Mouse (Mus musculus) stomach, embryonic 14.5 days (tissue): ENCODE data around the gene Gm20696. TPM values are rescaled to one million over a fixed set of nuclear protein-coding genes. Genes with fewer than 3 reads are reported as not detected.

ENCODE experiments used
- ATAC-seq: fragments of 200-750 bp; cut with Nextera tagmentation; 2 replicates; pipeline ENCODE4 v1.8.0; 2017; ENCODE audit warnings: low read depth, moderate TSS enrichment; ENCODE audit not compliant: insufficient number of reproducible peaks, insufficient read depth, low FRiP score
- H3K27ac ChIP-seq: fragments of 300-500 bp; sonication (generic); 2 replicates; pipeline ENCODE4 v1.5.1; 2014; ENCODE audit warnings: mild to moderate bottlenecking, low read length, moderate library complexity, mixed read lengths
- H3K27me3 ChIP-seq: fragments of 300-500 bp; sonication (generic); 2 replicates; pipeline ENCODE4 v1.6.1; 2014; ENCODE audit warnings: low read length, control low read depth, mixed read lengths; ENCODE audit not compliant: control insufficient read depth, insufficient read depth
- H3K36me3 ChIP-seq: fragments of 300-500 bp; sonication (generic); 2 replicates; pipeline ENCODE4 v1.6.1; 2014; ENCODE audit warnings: mild to moderate bottlenecking, control low read depth, low read length, moderate library complexity, mixed read lengths; ENCODE audit not compliant: control insufficient read depth, insufficient read depth
- H3K4me1 ChIP-seq: fragments of 300-500 bp; sonication (generic); 2 replicates; pipeline ENCODE4 v1.6.1; 2014; ENCODE audit warnings: low read length, control low read depth, mixed read lengths; ENCODE audit not compliant: control insufficient read depth, insufficient read depth
- H3K4me2 ChIP-seq: fragments of 300-500 bp; sonication (generic); replicated peaks from 2 replicates; pipeline ENCODE4 v1.6.1; 2014; ENCODE audit warnings: low read depth, low read length, control low read depth
- H3K4me3 ChIP-seq: fragments of 300-500 bp; sonication (generic); 2 replicates; pipeline ENCODE4 v1.5.1; 2014; ENCODE audit warnings: low read depth, low read length, control low read depth
- H3K9ac ChIP-seq: fragments of 300-500 bp; sonication (generic); replicated peaks from 2 replicates; pipeline ENCODE4 v1.6.1; 2014; ENCODE audit warnings: low read depth, mild to moderate bottlenecking, control low read depth, low read length, moderate library complexity, mixed read lengths
- H3K9me3 ChIP-seq: fragments of 300-500 bp; sonication (generic); 2 replicates; pipeline ENCODE4 v1.6.1; 2016; ENCODE audit warnings: low read depth, low read length, control low read depth; ENCODE audit not compliant: control insufficient read depth
- WGBS: fragments of 180-500 bp; shearing (Covaris S2); extraction: QIAGEN DNeasy Blood & Tissue Kit; methylation state at CpG from one replicate; pipeline ENCODE4 v1.1.7; 2014; 5-methylcytosine and 5-hydroxymethylcytosine counted together
- polyA plus RNA-seq: library from polyadenylated mRNA; unstranded; fragments of >200 nt; fragmentation: Nextera tagmentation; extraction: Ambion mirVana; gene quantifications from 2 replicates; pipeline ENCODE4 v1.2.1, GENCODE M21; 2014

The Gm20696 gene
- polyA plus RNA-seq, 1 experiment from 2014 or later = 7.0 TPM

DNA sequence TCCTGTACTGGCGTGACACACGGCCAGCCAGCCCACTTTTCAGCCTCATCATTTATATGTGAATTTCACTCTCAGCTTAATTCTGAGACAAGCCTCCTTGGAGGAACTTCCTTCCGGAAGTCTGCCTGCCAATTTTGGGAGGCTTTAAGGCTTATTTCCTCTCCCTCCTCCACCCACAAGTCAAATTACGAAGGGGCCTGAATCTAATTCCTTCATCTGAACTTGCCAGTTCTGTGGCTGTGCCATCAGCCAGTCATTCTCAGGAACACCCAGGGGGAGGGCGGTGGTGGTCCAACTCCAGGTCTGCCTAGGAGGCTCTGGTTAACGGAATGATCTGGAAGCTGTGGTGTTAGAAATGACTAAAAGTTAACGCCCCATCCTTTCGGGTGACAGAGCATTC is 65.7 kb downstream of the Gm20696 start:
- Histone ChIP-seq H3K27me3 (no peaks in the 10 kb centered on the region), H3K27ac (no peak overlapping the region), H3K36me3 (no peaks in the 10 kb centered on the region), H3K9ac (no peak overlapping the region), H3K4me1 (no peaks in the 10 kb centered on the region), H3K4me2 (no peak overlapping the region), H3K9me3 (no peaks in the 10 kb centered on the region), H3K4me3 (no peak overlapping the region)
- WGBS = 61% methylated on average over 8 of the region's 8 CpGs
- no peak for ATAC-seq

- ATAC-seq = 0 out of 2 replicates have a peak, but pooled peaks have one; percentile 61
- Histone ChIP-seq H3K27me3 (no peaks in the 10 kb centered on the region), H3K36me3 (no peaks in the 10 kb centered on the region), H3K4me2 (no peak overlapping the region), H3K4me3 (no peak overlapping the region), H3K4me1 (no peaks in the 10 kb centered on the region), H3K9me3 (no peaks in the 10 kb centered on the region), H3K27ac (no peak overlapping the region), H3K9ac (no peak overlapping the region)
- 21% methylated on average over 10 of the region's 10 CpGs for WGBS
These were observed 66.3 kb downstream of the Gm20696 start for GRCm38 (mm10) chr6:99600168-99600793.

GRCm38 (mm10) chr6:99599651-99600050 is 66.9 kb downstream of the Gm20696 start:
- H3K9me3 ChIP-seq = no peaks in the 10 kb centered on the region
- H3K4me1 ChIP-seq = no peaks in the 10 kb centered on the region
- no peak overlapping the region for H3K9ac ChIP-seq
- 36% methylated on average over 8 of the region's 8 CpGs for WGBS
- H3K36me3 ChIP-seq = no peaks in the 10 kb centered on the region
- no peak overlapping the region for H3K27ac ChIP-seq
- H3K4me2 ChIP-seq = no peak overlapping the region
- ATAC-seq = no peak
- no peaks in the 10 kb centered on the region for H3K27me3 ChIP-seq
- H3K4me3 ChIP-seq = no peak overlapping the region

DNA sequence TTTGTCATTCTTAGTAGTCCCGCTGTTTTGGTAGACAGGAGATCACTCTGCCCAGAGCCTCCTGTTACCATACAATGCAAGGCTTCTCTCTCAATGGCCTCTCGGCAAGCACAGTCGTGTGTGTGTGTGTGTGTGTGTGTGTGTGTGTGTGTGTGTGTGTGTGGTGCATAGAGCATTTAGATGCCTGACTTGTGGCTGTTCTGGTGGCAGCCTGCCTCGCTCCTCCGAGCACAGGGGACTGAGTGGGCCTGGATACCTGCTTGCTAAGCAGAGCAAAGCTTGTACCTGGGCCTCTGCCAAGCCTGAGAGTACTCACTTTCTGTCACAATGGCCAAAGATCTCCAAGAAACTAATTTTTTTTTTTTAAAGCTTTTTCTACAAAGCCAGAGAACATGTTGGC is 67.4 kb downstream of the Gm20696 start:
- H3K4me1 ChIP-seq = no peaks in the 10 kb centered on the region
- H3K36me3 ChIP-seq = no peaks in the 10 kb centered on the region
- ATAC-seq = no peak
- H3K27me3 ChIP-seq = no peaks in the 10 kb centered on the region
- no peak overlapping the region for H3K9ac ChIP-seq
- no peak overlapping the region for H3K4me2 ChIP-seq
- H3K4me3 ChIP-seq = no peak overlapping the region
- no peak overlapping the region for H3K27ac ChIP-seq
- no peaks in the 10 kb centered on the region for H3K9me3 ChIP-seq
- WGBS = 54% methylated on average over 5 of the region's 5 CpGs

DNA sequence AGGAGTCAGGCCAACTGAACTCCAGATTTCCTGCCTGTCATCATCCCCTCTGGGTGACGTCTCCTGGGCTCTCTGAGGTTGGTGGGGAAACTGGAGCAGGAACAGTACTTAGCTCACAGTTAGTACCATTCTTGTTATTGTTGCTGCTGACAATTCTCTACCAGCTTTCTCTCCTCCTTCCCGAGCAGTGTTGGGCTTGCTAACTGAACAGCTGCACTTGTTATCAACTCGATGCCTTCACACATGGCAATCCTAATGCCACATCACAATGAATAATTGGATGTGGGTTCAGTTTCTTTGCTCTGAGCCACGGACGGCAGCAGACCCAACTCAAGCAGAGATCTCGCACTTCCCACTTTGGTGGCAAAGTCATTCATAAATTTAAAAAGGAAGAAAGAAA is 89.6 kb downstream of the Gm20696 start:
- Histone ChIP-seq H3K27ac (no peak overlapping the region), H3K36me3 (no peaks in the 10 kb centered on the region), H3K9me3 (no peaks in the 10 kb centered on the region), H3K27me3 (no peaks in the 10 kb centered on the region), H3K4me2 (no peak overlapping the region), H3K9ac (no peak overlapping the region), H3K4me1 (no peaks in the 10 kb centered on the region), H3K4me3 (no peak overlapping the region)
- WGBS = 46% methylated on average over 6 of the region's 6 CpGs
- no peak for ATAC-seq

DNA sequence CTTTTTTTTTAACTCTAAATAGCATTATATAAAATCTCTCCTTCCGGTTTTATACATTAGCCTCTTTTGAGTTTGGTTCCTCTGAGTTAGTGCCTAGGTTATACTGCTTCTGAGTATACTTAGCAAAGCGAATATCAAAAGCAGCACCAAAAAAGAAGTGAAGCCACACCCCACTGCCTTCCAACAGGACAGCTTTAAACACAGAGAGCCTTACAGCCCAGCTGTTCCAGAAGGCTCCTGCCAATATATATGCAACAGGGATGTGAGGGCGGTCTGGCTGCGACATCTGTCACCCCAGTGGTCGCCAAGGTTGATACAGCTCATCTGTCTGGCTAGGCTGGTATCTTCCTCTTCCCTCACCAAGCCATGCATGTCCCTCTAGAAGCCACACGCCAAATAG is 91.0 kb downstream of the Gm20696 start:
- no peak overlapping the region for H3K27ac ChIP-seq
- no peaks in the 10 kb centered on the region for H3K9me3 ChIP-seq
- no peak for ATAC-seq
- no peak overlapping the region for H3K4me2 ChIP-seq
- H3K36me3 ChIP-seq = no peaks in the 10 kb centered on the region
- 72% methylated on average over 6 of the region's 6 CpGs for WGBS
- H3K27me3 ChIP-seq = no peaks in the 10 kb centered on the region
- no peak overlapping the region for H3K4me3 ChIP-seq
- no peak overlapping the region for H3K9ac ChIP-seq
- H3K4me1 ChIP-seq = no peaks in the 10 kb centered on the region

DNA sequence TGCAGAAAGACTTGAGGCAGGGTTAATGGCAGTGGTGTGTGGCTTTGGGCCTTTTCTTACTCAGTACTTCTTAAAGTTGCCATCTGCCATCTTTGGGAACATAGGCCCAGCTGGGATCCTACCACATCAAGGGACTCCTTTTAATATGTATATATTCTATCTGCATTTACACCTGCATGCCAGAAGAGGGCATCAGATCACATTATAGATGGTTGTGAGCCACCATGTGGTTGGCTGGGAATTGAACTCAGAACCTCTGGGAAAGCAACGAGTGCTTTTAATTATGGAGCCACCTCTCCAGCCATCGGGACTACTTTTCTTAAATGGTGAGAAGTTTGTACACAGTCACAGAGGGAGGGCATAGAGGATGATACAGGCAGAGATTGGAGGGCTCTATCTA is 93.3 kb downstream of the Gm20696 start:
- Histone ChIP-seq H3K4me1 (no peaks in the 10 kb centered on the region), H3K4me2 (no peak overlapping the region), H3K27ac (no peak overlapping the region), H3K27me3 (no peaks in the 10 kb centered on the region), H3K9me3 (no peaks in the 10 kb centered on the region), H3K4me3 (no peak overlapping the region), H3K9ac (no peak overlapping the region), H3K36me3 (no peaks in the 10 kb centered on the region)
- WGBS = 87% methylated on average over 2 of the region's 2 CpGs
- ATAC-seq = no peak

- no peak for ATAC-seq
- no peak overlapping the region for H3K4me2 ChIP-seq
- H3K27ac ChIP-seq = no peak overlapping the region
- H3K9me3 ChIP-seq = no peaks in the 10 kb centered on the region
- H3K4me1 ChIP-seq = no peaks in the 10 kb centered on the region
- H3K4me3 ChIP-seq = no peak overlapping the region
- H3K36me3 ChIP-seq = no peaks in the 10 kb centered on the region
- no peak overlapping the region for H3K9ac ChIP-seq
- H3K27me3 ChIP-seq = no peaks in the 10 kb centered on the region
- 78% methylated on average over 5 of the region's 5 CpGs for WGBS
These were observed 94.5 kb downstream of the Gm20696 start for GRCm38 (mm10) chr6:99572071-99572470.

- Histone ChIP-seq H3K36me3 (no peaks in the 10 kb centered on the region), H3K27ac (no peak overlapping the region), H3K4me1 (no peaks in the 10 kb centered on the region), H3K9ac (no peak overlapping the region), H3K27me3 (no peaks in the 10 kb centered on the region), H3K9me3 (no peaks in the 10 kb centered on the region), H3K4me2 (no peak overlapping the region), H3K4me3 (no peak overlapping the region)
- WGBS = 51% methylated on average over 8 of the region's 8 CpGs
- ATAC-seq = no peak
These were observed 99.7 kb downstream of the Gm20696 start for GRCm38 (mm10) chr6:99566921-99567320.
